Mouse (Mus musculus): ENCODE measurements at regions not wholly inside any gene's neighbourhood (a gene's known extent, or its start where the extent isn't known, plus 50 kb on each side); places are given as distances from the start of the nearest gene placed in this dataset.

GRCm38 (mm10) chr1:136776211-136776610 is 151.5 kb downstream of the Zfp281 start:
- intact Hi-C loops (cut with DNase I), result no loop called here
- no peak for DNase-seq

GRCm38 (mm10) chr1:136777263-136777980 is 152.7 kb downstream of the Zfp281 start:
- intact Hi-C loops (cut with DNase I), result no loop called here
- DNase-seq, result no peak

- intact Hi-C loops (cut with DNase I), result no loop called here
- DNase-seq, result no peak
These were observed 154.7 kb downstream of the Zfp281 start for GRCm38 (mm10) chr1:136779384-136779783.

GRCm38 (mm10) chr1:136781561-136782025 is 156.9 kb downstream of the Zfp281 start:
- DNase-seq, result no peak
- intact Hi-C loops (cut with DNase I), result no loop called here

GRCm38 (mm10) chr1:136782261-136782660 is 157.6 kb downstream of the Zfp281 start:
- DNase-seq, result no peak
- intact Hi-C loops (cut with DNase I), result no loop called here

GRCm38 (mm10) chr1:136784178-136784577 is 159.5 kb downstream of the Zfp281 start:
- DNase-seq, result no peak
- intact Hi-C loops (cut with DNase I), result no loop called here

GRCm38 (mm10) chr1:136788979-136789513 is 164.3 kb downstream of the Zfp281 start:
- no peak for DNase-seq
- intact Hi-C loops (cut with DNase I), result no loop called here

- DNase-seq, result no peak
- intact Hi-C loops (cut with DNase I), result no loop called here
These were observed 166.9 kb downstream of the Zfp281 start for GRCm38 (mm10) chr1:136791641-136792040.

Small RNA genes lying in the stretch of these regions (microRNA-seq; reads per million reads assigned to microRNA genes)
- 0 reads per million in 2 experiments for gene Gm22132 (ENCODE audit: borderline number of aligned reads in 2 of 2)
